Mouse (Mus musculus) fat pad, adult 2 months (tissue): ENCODE results near the gene Rnh1.

Experiments
- DNase-seq: peaks from one replicate; pipeline ENCODE4 v3.0.0-alpha.2; 2011; ENCODE audit warnings: low read depth, low spot score; ENCODE audit errors: extremely low read depth

Rnh1 gene

DNA sequence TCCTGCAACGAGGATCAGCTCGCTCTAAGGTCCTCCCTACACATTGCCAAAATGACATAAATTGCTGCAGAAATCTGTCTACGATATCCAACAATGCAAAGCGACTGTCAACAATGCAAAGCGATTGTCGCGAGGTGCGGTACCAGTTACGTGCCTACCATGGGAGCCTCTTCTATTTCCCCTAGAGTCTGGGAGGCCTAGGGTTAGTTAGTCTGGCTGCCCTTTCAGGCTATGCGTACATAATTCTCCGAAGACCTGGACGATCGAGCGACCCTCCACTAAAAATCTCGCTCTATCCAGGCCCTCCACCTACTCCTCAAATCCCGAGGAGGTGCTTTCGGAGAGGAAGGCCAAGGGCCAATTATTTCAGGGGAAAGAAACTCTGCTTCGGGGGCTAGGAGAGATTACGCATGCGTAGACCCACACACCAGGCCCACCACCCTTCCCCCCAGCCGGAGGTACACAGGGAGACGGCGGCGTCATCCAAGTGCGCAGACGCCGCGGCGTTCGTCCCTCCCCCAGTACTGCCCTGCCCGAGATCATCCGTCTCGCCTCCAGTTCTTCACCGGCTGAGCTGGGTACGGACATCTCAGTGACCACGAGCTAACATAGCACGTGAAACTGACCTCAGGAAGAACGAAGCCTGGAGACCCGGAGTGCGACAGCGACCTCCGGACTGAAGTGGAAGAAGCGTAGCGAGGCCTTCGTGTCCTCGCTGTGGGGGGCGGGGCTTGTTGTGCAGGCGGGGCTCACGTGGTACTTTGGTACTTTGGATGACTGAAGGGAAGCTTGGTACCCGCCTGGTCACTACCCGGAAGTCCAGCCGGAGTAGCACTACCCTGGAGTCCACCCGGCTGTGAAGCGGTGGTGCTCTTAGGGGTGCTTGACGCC lies at the start of gene Rnh1:
Gene Rnh1 (minus strand): TSS at position 742 of the 891 bp plus-strand sequence.
- no peak for DNase-seq

- DNase-seq, result no peak
Observed at GRCm38 (mm10) chr7:141222126-141222467, 49.4 kb upstream of the Rnh1 start.

DNA sequence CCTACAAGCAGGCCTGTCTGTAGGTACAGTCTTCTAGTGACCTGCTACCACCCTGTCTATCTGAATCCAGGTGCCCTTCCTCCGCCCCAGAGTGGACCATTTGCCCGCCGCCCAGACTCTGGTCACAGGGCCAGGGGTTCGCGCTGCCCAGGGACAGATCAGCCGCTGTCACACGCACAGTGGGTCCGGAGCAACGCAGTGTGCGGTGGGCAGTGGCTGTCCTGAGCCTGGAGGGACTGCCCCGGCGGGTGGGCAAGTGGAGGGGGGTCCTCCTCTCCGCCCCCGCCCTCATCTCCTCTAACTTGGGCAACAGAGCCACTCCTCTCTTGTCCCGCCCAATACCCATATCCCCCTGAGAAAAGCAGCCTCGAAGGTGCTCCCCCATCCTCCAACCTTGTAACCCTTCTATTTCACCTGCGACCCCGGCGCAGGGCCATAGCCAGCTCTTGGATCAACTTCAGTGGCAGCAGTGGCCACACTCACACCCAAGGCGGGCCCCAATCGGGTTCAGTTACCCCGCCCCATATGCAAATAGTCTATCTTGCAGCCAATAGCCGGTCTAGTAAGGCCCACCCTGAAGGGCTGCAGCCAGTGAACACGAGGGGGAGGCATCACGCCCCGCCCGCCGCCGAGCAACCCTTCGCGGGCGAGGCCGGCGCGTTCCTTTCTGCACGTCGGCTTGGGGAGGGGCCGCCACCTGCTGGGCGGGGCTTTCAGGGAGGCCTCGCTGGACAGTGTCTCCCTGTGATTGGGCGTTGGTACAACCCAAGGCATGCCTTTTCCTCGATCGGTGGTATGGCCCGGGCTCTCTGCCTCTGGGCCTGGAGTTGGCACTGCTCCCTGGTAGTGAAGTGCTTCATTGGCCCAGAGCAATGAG lies 48.8 kb upstream of the Rnh1 start:
- no peak for DNase-seq

GRCm38 (mm10) chr7:141220377-141220776 lies 47.7 kb upstream of the Rnh1 start:
- no peak for DNase-seq

DNA sequence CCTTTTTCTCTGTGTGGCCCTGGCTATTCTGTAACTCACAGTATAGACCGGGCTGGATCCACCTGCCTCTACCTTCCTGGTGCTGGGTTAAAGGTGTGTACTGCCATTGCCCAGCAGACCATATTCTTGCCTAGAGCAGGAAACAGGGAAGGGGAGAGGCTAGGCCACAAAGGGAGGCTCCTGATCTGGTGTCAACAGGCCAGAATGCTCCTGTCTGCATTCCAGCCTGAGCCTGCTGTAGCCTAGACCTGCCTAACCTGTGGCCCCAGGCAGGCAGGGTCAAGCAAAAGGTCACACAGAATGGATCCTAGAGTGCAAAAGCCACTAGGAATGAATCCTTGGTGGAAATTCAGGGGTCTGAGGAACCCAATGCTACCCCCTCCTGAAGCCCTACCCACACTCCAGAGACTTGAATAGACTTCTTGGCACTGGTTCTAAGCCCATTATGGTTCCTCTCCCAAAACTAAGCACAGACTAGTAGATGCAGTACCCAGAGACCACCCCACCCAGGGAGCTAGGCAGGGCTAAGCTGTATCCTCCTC lies 47.0 kb upstream of the Rnh1 start:
- DNase-seq, result no peak

GRCm38 (mm10) chr7:141218557-141219133 lies 46.0 kb upstream of the Rnh1 start:
- DNase-seq, result peak; percentile 78

DNA sequence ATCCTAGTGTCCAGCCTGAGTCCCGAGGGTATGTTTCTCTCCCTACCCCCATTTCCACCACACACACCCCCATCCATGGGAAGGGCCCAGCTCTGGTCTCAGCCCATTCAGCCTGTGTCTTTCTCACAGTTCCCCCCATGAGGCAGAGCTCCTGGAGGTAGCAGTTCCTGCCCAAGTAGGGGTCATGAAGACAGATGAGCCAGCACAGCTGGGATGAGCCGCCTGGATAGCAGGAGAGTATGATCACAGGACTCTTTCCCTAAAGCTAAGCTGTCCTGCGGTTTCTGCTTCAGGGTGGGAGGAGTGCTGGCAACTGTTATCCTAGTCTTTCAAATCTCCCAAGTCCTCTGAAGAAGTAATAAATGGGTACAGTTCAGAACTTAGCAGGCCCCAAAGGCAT lies 45.5 kb upstream of the Rnh1 start:
- no peak for DNase-seq

DNA sequence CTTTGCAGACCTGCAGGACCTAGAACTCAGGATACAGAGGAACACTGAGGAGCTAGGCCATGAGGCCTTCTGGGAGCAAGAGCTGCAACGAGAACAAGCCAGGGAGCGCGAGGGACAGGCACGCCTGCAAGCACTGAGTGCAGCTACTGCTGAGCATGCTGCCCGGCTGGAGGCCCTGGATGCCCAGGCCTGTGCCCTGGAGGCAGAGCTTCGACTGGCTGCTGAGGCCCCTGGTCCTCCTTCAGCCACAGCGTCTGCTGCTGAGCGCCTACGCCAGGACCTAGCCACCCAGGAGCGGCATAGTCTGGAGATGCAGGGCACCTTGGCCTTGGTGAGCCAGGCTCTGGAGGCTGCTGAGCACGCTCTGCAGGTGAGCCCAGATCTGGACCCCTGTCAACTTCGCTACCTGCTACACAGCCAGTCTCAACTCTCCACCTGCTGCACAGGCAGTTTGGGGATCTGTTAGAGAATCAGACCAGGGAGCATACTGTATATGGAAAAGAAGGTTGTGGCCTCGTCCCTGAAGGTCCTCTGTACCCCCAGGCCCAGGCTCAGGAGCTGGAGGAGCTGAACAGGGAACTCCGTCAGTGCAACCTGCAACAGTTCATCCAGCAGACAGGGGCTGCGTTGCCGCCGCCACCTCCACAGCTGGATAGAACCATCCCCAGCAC lies 44.8 kb upstream of the Rnh1 start:
- no peak for DNase-seq

- DNase-seq, result no peak
Observed at GRCm38 (mm10) chr7:141216894-141217293, 44.2 kb upstream of the Rnh1 start.

GRCm38 (mm10) chr7:141215880-141216733 lies 43.5 kb upstream of the Rnh1 start:
- DNase-seq, result no peak

DNA sequence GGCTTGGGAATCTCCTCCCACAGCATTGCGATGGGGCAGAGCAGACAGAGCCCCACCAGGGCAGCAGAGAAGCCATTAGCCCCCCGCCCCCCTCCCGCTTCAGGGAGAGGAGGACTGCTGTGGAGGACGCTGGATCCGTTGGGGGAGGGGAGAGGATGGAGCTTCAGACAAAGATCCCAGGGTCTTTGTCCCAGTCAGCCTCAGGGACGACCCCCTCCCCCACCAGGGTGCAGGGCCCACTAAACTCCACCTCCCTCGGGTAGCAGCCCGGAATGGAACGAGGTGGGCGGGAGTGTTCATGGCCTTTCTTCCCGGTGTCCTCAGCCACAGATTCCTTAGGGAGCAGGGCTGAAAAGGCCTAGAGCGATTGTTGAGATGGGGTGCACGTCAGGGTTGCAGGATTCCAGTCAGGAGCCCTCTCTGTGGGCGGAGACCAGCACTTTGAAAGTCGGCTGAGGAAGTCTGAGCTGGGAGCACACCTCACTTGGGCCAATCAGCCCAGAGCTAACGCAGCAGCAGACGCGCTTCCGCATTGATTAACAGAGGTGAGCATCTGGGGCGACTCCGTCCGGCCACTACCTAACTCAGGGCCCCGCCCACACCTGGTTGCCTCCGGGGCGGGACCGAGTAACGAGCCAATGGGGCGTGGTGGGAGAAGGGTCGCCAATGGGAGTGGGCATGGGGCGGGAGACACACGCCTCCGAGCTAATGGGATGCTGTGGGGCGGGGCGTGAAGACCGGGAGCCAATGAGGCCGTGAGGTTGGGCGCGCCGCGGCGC lies 42.6 kb upstream of the Rnh1 start, which contains the start of gene Rassf7:
Gene Rassf7 (plus strand): TSS at position 760 of the 779 bp plus-strand sequence.
- DNase-seq, result peak; percentile 74

- no peak for DNase-seq
Observed at GRCm38 (mm10) chr7:141214310-141214709, 41.7 kb upstream of the Rnh1 start.

DNA sequence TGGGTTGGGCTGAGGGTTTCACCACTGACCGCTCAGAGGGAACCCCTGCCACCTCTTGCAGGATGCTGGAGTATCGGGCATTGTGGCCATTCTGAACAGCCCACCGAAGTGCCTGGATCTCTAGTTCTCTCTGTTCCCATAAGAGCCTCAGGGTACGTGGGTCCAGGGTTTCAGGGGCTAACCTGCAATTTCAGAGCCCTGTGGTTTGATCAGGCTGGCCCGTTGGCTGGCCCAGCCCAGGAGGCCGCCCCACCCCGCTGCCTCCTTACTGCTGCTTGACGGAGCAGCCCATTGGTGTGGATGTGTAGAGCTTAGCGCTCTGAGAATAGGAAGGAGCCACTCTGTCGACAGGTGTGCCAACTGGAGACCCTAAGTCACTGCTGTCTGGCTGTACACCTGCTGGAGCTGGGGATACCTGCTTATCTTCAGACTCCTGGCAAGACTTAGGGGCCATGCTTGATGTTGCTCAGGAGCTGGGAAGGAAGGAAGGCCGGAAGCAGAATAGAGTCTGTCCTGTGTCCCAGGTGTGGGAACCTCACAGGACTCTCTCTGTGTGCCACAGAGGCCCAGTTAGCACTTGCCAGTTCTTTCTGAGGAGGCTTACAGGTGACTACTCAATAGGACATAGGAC lies 41.1 kb upstream of the Rnh1 start, which contains the start of gene Lmntd2:
Gene Lmntd2 (minus strand): TSS at position 476 of the 631 bp plus-strand sequence.
- DNase-seq, result no peak

DNA sequence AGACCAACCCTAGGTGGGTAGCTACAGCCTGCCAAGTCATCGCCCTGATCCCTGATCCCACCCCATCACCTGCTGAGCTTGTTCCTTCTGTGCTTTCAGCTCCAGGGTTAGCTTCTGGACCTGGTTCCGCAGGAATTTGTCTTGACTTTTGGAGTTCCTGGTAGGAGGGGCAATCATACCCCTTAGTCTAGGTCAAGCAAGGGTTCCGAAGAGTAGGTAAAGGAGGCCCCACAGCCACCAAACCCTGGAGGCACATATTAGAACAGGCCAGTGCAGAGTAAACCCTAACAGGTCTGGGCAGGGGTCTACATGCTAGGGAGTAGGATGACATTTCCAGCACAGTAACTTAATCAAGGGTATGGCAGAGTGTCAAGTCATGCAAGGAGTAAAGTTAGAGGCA lies 40.5 kb upstream of the Rnh1 start:
- DNase-seq, result no peak

- DNase-seq, result no peak
Observed at GRCm38 (mm10) chr7:141210606-141211131, 38.0 kb upstream of the Rnh1 start.

DNA sequence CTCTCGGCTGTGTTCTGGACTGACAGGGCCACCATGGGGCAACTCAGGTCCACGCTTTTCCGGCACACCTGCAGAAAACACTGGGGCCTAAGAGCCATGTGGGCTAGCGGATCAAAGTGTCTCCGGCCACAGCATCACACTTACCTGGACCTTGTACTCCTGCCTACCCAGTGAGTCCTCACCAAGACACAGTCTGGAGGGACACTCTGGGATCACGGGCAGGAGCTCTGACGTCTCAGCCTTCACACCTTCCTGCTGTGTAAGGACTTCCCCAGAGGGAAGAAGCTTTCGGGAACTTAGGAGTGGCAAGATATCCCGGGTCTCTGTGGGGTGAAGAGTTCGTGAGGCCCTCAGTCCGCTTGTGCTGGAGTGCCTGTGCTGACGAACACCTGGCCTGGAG lies 37.5 kb upstream of the Rnh1 start:
- DNase-seq, result no peak

DNA sequence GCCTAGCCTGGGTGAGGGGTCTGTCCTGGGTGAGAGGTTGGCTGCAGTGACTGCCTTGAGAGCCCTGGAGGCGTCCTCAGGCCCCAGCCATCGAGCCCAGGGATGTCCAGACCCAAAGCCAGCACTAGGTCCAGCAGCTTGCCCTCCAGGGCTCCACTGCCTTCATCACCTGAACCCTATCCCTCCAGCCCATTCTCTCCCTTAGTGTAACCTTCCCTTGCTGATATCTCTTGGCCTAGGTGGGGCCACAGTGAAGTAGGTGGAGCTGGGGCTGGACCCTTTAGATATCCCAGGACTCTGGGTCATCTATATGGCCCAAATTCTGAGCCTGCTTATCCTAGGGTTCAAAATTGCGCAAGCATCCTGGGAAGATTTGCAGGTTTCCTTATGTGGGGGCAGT lies 36.9 kb upstream of the Rnh1 start:
- no peak for DNase-seq
